ENCODE assay signal across 10 mouse cellular contexts in the genomic region with DNA sequence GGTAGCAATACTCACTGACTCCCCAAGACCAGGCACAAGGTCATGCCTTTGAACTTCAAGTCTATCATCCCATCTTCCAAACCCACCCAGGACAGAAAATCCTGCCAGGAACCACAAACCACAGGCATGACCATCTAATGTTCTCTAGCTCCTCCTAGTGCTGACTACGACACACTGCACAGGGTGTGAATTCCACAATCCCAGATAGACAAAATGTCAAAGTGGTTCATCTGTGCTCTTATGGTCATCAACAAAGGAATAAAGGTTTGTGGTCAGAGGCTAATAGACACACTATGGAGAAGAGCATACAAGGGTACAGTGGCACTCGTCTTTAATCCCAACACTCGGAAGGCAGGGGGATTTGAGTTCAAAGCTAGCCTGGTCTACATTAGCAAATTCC. TPM values are rescaled to one million over a fixed set of nuclear protein-coding genes. Genes with fewer than 3 reads are reported as not detected.
A peak's percentile ranks its signal among the peaks of the same experiment; 100 is the strongest.
DNase-seq lines count a peak whose midpoint lies in the region; ATAC-seq and TF ChIP-seq lines count a peak whose summit lies in the region.
"Had no signal": no experiment of that assay in that cellular context is flagged by ENCODE, and none has a peak within 500 bp of the region (broad histone marks: within the 10 kb centered on the region; RNA-seq: fewer than 3 reads in every experiment).

No protein-coding gene starts in this region.

- no peaks in the 10 kb centered on the region for H3K9me3 ChIP-seq in liver, postnatal 0 days (ENCODE audit: low read length)
- no peaks in the 10 kb centered on the region for H3K9me3 ChIP-seq in stomach, postnatal 0 days (ENCODE audit: control insufficient read depth, low read length)

- no peak overlapping the region for H3K27ac ChIP-seq in liver, postnatal 0 days (ENCODE audit: low read depth)
- H3K27ac ChIP-seq in embryonic fibroblast, embryonic 13.5 days (ENCODE audit: insufficient read depth, low read length): no peak overlapping the region
- no peak overlapping the region for H3K27ac ChIP-seq in stomach, postnatal 0 days (replicated peaks)
- H3K27ac ChIP-seq: macrophage had no signal

- 84% methylated on average over 3 of the region's 3 CpGs for WGBS in liver, postnatal 0 days (ENCODE audit: insufficient replicate concordance)
- WGBS in lung, adult 2 months: 86% methylated on average over 3 of the region's 3 CpGs
- WGBS in stomach, postnatal 0 days: 82% methylated on average over 3 of the region's 3 CpGs

- no peak overlapping the region for H3K4me2 ChIP-seq in liver, postnatal 0 days (ENCODE audit: low read depth, low read length)
- no peak overlapping the region for H3K4me2 ChIP-seq in stomach, postnatal 0 days (replicated peaks; ENCODE audit: low read depth)

- H3K36me3 ChIP-seq in liver, postnatal 0 days (replicated peaks; ENCODE audit: insufficient read depth, low read length): peaks cover 24% of the 10 kb centered on the region; the same call in 1 of the 2 replicates
- peaks cover 9% of the 10 kb centered on the region; the same call in 1 of the 2 replicates for H3K36me3 ChIP-seq in stomach, postnatal 0 days (ENCODE audit: control insufficient read depth, insufficient read depth, low read length)

- no peak overlapping the region for H3K9ac ChIP-seq in liver, postnatal 0 days (replicated peaks)
- no peak overlapping the region for H3K9ac ChIP-seq in stomach, postnatal 0 days (ENCODE audit: low read length)

- ATAC-seq in liver, postnatal 0 days: no peak
- ATAC-seq in stomach, postnatal 0 days (ENCODE audit: low FRiP score, low TSS enrichment): no peak

- no peak overlapping the region for H3K4me3 ChIP-seq in liver, postnatal 0 days (ENCODE audit: low read depth, low read length)
- no peak overlapping the region for H3K4me3 ChIP-seq in embryonic fibroblast, embryonic 13.5 days (ENCODE audit: insufficient read depth, low read length)
- H3K4me3 ChIP-seq in lung, adult 2 months (replicated peaks; ENCODE audit: extremely low read depth, low read depth, low read length): no peak overlapping the region
- no peak overlapping the region for H3K4me3 ChIP-seq in stomach, postnatal 0 days (ENCODE audit: low read depth, low read length)

- TF ChIP-seq EP300 in liver, postnatal 0 days (IDR thresholded peaks at IDR 0.05; ENCODE audit: low read depth): no peak
- no peak for TF ChIP-seq EP300 in stomach, postnatal 0 days (optimal IDR thresholded peaks at IDR 0.05)

- H3K27me3 ChIP-seq in liver, postnatal 0 days (ENCODE audit: insufficient read depth, low read length): no peaks in the 10 kb centered on the region
- H3K27me3 ChIP-seq in stomach, postnatal 0 days (ENCODE audit: control insufficient read depth, insufficient read depth, low read length): no peaks in the 10 kb centered on the region

- H3K4me1 ChIP-seq in liver, postnatal 0 days (ENCODE audit: insufficient read depth): no peaks in the 10 kb centered on the region
- H3K4me1 ChIP-seq in embryonic fibroblast, embryonic 13.5 days (ENCODE audit: control insufficient read depth, insufficient read depth, low read length): no peaks in the 10 kb centered on the region
- H3K4me1 ChIP-seq in lung, adult 2 months (ENCODE audit: control insufficient read depth, insufficient read depth, low read length): no peaks in the 10 kb centered on the region
- no peaks in the 10 kb centered on the region for H3K4me1 ChIP-seq in stomach, postnatal 0 days (replicated peaks; ENCODE audit: control insufficient read depth, insufficient read depth)

- TF ChIP-seq POLR2A in embryonic fibroblast, embryonic 13.5 days (IDR thresholded peaks at IDR 0.05; ENCODE audit: low read depth, low read length): no peak
- TF ChIP-seq POLR2A in lung, adult 2 months (IDR thresholded peaks at IDR 0.05; ENCODE audit: borderline replicate concordance, extremely low read depth, low read depth, low read length): no peak

- peak; percentile 83 for TF ChIP-seq CTCF in liver, postnatal 0 days (IDR thresholded peaks at IDR 0.05; ENCODE audit: low read depth)
- TF ChIP-seq CTCF in embryonic fibroblast, embryonic 13.5 days (IDR thresholded peaks at IDR 0.05; ENCODE audit: borderline replicate concordance, insufficient read depth, low read length): peak; percentile 23; the same call in 1 of the 2 replicates
- TF ChIP-seq CTCF in lung, adult 2 months (IDR thresholded peaks at IDR 0.05; ENCODE audit: insufficient read depth, low read length): peak; percentile 45
- TF ChIP-seq CTCF in stomach, postnatal 0 days (IDR thresholded peaks at IDR 0.05; ENCODE audit: low read depth): peak; percentile 87

- DNase-seq in cerebellum, adult 11 months: peak; percentile 25
- DNase-seq in cerebellum, postnatal 4 days (ENCODE audit: low spot score in 2 of 2): no peak
- no peak for DNase-seq in liver, postnatal 0 days
- DNase-seq in liver: no peak
- peak; percentile 20 for DNase-seq in lung, adult 2 months
- DNase-seq in stomach, postnatal 0 days (ENCODE audit: low spot score): peak; percentile 17
- DNase-seq in left cerebral cortex, adult 8-10 months (ENCODE audit: low spot score in 2 of 2): no peak

RNA-seq across cellular contexts. Expression of a gene that starts 22.1 kb away (rescaled TPM):
- 0.34 TPM in 1 of 2 replicates, not detected in the other for polyA plus RNA-seq in liver, postnatal 0 days (2015; fragmentation: Nextera tagmentation; extraction: Ambion mirVana)
- polyA plus RNA-seq in embryonic fibroblast, embryonic 13.5 days (2011; ENCODE audit: insufficient read length, low read depth, missing spikeins): 2.7 and 3.2 TPM in 2 replicates
- polyA plus RNA-seq in lung, adult 2 months (2012; rRNA removed): 2.3 and 2.5 TPM in 2 replicates
- 3.2 and 3.5 TPM in 2 replicates for polyA plus RNA-seq in stomach, postnatal 0 days (2015; fragmentation: Nextera tagmentation; extraction: Ambion mirVana)
- total RNA-seq in left cerebral cortex, adult 8-10 months (2022): 1 to 10 TPM; 5.2 to 6.9 (median 6.1) TPM

RNA-seq across cellular contexts. Expression of a gene that starts 24.1 kb away (rescaled TPM):
- 0.04 and 0.06 TPM in 2 replicates for polyA plus RNA-seq in liver, postnatal 0 days (2015; fragmentation: Nextera tagmentation; extraction: Ambion mirVana)
- not detected in 2 replicates for polyA plus RNA-seq in embryonic fibroblast, embryonic 13.5 days (2011; ENCODE audit: insufficient read length, low read depth, missing spikeins)
- 1.2 and 2.1 TPM in 2 replicates for polyA plus RNA-seq in lung, adult 2 months (2012; rRNA removed)
- polyA plus RNA-seq in stomach, postnatal 0 days (2015; fragmentation: Nextera tagmentation; extraction: Ambion mirVana): 11.0 and 11.6 TPM in 2 replicates
- 100 to 1,000 TPM; 136 to 175 (median 139) TPM for total RNA-seq in left cerebral cortex, adult 8-10 months (2022)
- polyA plus RNA-seq: macrophage had no signal

RNA-seq across cellular contexts. Expression of a gene that starts 58.5 kb away (rescaled TPM):
- polyA plus RNA-seq in liver, postnatal 0 days (2015; fragmentation: Nextera tagmentation; extraction: Ambion mirVana): 0.15 and 0.38 TPM in 2 replicates
- not detected in 2 replicates for polyA plus RNA-seq in embryonic fibroblast, embryonic 13.5 days (2011; ENCODE audit: insufficient read length, low read depth, missing spikeins)
- 0.18 TPM in 1 of 2 replicates, not detected in the other for polyA plus RNA-seq in lung, adult 2 months (2012; rRNA removed)
- 0.21 and 0.28 TPM in 2 replicates for polyA plus RNA-seq in stomach, postnatal 0 days (2015; fragmentation: Nextera tagmentation; extraction: Ambion mirVana)
- total RNA-seq in left cerebral cortex, adult 8-10 months (2022): not detected
- total RNA-seq: gastrocnemius, postnatal 4 days had no signal
- polyA plus RNA-seq: macrophage had no signal

RNA-seq across cellular contexts. Expression of a gene that starts 59.1 kb away (rescaled TPM):
- 27.4 and 28.7 TPM in 2 replicates for polyA plus RNA-seq in liver, postnatal 0 days (2015; fragmentation: Nextera tagmentation; extraction: Ambion mirVana)
- polyA plus RNA-seq in embryonic fibroblast, embryonic 13.5 days (2011; ENCODE audit: insufficient read length, low read depth, missing spikeins): 28.6 and 31.1 TPM in 2 replicates
- polyA plus RNA-seq in lung, adult 2 months (2012; rRNA removed): 18.2 and 22.6 TPM in 2 replicates
- 47.6 and 50.7 TPM in 2 replicates for polyA plus RNA-seq in stomach, postnatal 0 days (2015; fragmentation: Nextera tagmentation; extraction: Ambion mirVana)
- total RNA-seq in left cerebral cortex, adult 8-10 months (2022): 10 to 100 TPM; 32.7 to 40.7 (median 38.1) TPM

Comparison
In these comparisons a context has a peak if more than half of its experiments do, and no peak if none do; other contexts are left out.
1. DNase-seq: peak in cerebellum, adult 11 months (single experiment), lung, adult 2 months (single experiment) and stomach, postnatal 0 days (single experiment); none in cerebellum, postnatal 4 days (0 of 2), liver, postnatal 0 days (single experiment), liver (single experiment) and left cerebral cortex, adult 8-10 months (0 of 2).
2. CTCF ChIP-seq: peak in every context shown above with its lines; median percentile 87 in stomach, postnatal 0 days; 83 in liver, postnatal 0 days; 45 in lung, adult 2 months; 23 in embryonic fibroblast, embryonic 13.5 days.